Mouse (Mus musculus) forelimb bud, embryonic 11.5 days (tissue): ENCODE data around the gene Tceanc.

Source experiments
- DNase-seq: peaks from one replicate; pipeline ENCODE4 v3.0.0-alpha.2; 2012; ENCODE audit warnings: low read depth, low spot score

Gene Tceanc

DNA sequence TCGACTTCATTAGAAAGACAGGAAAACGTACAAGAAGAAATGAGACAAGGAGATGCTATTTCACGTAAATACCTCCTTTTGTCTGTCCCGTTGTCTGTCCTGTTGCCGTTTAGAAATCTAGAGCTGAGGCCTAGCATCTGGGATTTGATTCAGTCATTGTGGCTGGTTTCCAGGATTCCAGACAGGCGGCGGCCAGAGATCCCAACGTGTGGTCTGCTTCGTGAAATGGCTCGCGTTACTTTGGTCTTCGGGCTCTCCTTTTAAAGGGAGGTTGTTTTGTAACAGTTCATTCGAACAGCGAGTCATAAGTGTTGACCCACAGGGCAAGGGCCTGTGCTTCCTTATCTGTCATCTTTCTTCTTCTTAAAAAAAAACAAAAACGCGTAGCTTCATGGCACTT, at the start of gene Tceanc:
Gene Tceanc (minus strand): TSS at position 223 of the 400 bp plus-strand sequence.
- DNase-seq = no peak

DNA sequence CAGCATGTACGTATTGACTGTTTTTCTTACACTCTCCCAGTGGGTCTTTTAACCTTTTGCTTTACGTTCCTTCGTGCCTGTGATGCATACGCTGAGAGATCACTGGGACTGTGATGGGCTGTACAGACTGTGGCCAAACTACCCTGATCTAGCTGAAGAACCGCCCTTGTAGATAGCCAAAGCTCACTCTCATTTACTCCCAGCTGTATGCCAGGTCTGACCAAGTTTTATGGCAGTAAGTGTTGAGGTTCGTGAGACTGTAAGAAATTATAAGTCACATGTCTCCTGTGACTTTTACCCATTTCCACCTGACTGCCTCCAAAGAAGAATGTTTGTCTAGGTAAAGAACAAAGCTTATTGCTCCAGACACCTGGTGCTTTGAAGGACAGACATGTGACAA, 47.6 kb upstream of the Tceanc start:
- DNase-seq = no peak

DNA sequence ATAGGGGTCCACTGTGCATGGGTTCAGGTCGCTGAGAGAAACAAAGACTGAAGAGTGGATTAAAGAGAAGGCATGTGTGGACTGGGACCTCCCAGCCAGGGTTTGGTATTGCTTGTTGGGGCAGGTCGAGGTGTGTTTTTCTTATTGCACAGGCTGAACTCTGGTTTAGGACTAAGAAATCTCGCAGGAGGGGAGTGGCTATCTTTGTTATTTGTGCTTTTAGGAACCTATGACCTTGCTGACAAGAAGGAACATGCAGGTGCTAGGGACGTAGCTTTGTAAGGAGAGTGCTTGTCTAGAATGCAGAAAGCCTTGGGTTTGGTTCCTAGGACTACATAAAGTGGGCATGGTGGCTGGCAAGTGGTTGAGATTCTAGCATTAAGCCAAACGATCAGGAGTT, 47.0 kb upstream of the Tceanc start:
- DNase-seq = no peak

- no peak for DNase-seq
Observed at GRCm38 (mm10) chrX:166564900-166565299, 46.5 kb upstream of the Tceanc start.

GRCm38 (mm10) chrX:166559333-166559732, 41.0 kb upstream of the Tceanc start:
- DNase-seq = no peak

GRCm38 (mm10) chrX:166552355-166552754, 34.0 kb upstream of the Tceanc start:
- no peak for DNase-seq

DNA sequence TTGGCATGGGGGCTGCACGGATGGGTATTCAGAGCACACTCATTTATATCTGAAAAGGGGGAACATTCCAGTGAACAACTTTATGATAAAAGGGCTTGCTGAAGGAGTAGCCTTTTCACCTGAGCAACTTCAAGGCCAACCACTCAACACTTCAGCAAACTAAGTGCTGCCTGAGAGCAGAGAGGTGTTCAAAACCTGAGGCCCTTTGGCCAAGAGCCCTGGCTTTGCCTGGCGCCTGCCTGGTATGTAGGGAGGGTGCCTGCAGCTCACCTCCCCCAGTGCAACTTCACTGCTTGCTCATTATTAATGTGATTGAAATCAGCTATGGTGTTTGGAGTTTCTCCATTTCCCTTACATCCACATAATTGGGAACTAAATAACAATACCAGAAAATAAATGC, 28.1 kb upstream of the Tceanc start:
- no peak for DNase-seq

DNA sequence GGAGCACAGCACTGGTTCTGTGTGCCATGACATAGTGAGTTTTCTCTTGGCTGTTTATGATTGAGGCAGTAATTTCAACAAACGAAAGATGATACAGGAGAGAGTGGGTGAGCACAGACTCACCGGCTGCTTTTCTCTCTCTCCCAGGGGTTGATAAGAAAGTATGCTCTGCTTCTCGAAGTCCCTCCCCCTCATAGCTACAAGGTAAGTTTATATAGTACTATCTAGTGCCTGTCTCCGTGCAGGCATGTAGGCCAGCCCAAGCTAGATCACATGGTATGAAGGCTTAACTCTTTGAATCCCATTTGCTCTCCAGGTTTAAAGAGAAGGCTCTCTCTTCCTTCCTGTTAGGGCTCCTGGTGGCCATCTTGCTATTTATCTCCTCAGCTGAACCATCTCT, 16.8 kb upstream of the Tceanc start:
- DNase-seq = no peak

GRCm38 (mm10) chrX:166533432-166533831, 15.1 kb upstream of the Tceanc start:
- no peak for DNase-seq

GRCm38 (mm10) chrX:166531671-166532070, 13.3 kb upstream of the Tceanc start:
- DNase-seq = no peak

DNA sequence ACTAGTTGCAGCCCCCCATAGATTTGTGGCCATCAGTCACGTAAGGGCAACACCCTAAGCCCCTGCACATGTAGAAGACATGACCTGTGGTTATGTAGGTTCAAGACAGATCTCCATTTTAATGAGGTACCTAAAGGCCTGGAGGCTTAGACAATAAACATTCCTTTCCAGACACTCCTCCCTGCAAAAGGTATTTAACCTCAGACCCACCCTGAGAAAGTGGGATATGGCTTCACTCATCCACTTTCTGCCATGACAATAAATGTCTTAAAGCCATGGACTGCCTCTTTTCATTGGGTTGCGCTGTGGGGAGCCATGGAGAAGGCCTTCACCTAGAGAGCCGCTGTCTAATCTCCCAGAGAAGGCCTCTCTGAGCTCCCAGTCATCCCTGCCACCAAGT, 9.8 kb upstream of the Tceanc start:
- DNase-seq = no peak

GRCm38 (mm10) chrX:166525637-166526315, 7.4 kb upstream of the Tceanc start:
- no peak for DNase-seq

- no peak for DNase-seq
Observed at GRCm38 (mm10) chrX:166520782-166521181, 2.4 kb upstream of the Tceanc start.

DNA sequence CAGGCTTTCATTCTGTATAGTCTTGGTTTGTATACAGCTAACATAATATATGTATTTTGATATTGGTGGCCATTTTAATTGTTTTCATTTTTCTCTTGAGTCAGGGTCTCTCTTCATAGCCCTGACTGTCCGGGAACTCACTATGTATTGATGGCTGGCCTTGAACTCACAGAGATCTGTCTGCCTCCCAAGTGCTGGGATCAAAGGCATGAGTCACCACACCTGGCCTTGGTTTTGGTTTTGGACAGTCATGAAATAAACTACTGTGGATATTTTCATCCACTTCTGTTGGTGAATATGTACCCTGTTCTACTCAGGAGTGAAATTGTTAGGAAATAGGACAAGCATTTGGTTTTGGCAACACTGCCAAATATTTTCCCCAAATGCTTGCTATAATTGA, 1.7 kb downstream of the Tceanc start:
- no peak for DNase-seq

- DNase-seq = no peak
Observed at GRCm38 (mm10) chrX:166515923-166516322, 2.4 kb downstream of the Tceanc start.

DNA sequence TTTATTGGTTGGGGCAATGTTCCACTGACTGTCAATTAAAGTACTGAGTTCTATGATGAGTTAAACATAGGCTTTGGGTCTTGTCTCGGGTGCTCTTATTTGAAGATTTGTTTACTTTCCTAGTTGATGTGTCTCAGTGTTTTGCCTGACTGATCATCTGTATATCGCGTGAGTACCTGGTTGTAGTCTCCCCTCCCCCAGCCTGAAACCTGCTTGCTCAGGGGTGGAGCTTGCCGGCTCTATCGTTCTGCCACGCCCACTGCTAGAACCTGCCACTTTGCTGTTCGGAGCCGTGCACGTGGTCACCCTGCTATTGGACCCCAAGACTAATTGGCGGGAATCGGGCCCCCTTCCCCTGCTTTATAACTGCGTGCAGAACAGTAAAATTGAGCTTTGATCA, 4.3 kb downstream of the Tceanc start:
- peak; percentile 14 for DNase-seq

- DNase-seq = no peak
Observed at GRCm38 (mm10) chrX:166512071-166512470, 6.3 kb downstream of the Tceanc start.

- DNase-seq = no peak
Observed at GRCm38 (mm10) chrX:166511107-166511506, 7.3 kb downstream of the Tceanc start.

DNA sequence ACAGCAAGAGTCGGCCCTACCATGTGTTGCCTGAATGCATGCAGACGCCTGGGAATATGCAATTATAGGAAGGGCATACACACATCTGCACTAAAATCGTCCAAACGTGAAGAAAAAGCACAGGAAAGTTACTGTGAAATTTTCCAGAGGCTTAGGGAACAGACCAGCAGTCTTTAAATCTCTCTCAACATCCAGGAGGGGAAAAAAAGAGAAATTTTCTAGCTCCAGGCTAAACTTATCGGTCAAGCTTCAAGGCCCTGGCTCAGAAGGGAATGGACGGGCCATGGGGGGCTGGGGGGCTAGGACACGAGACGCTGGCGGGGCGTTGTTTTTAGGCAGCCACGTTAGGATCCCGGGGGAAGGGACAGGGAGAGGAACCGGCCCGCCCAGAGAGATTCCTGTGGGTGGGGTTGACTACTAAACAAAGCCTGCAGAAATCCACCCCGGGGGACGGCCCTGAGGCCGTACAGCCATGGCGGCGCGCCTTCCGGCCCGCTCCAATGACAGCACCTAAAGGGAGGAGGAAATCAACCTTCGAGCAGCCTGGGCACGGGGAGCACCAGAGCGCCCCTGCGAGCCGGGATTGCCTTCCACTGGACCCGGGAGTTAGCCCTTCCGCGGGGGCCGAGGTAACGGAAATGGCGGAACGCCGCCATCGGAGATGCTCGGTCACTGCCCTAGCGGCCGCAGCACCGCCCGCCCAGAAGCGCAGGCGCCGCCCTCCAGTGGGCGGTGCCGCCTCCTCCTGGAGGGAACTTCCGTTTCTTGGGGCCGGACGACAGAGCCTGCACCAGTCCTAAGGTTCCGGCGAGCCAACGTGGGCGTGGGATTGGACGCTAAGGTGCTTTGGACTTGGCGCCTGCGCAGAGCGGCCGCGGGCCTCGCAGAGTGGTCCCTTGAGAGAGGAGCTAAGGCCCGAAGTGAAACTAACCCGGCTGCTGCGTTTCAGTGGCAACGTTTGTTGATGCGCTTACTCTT, 8.3 kb downstream of the Tceanc start:
- peak; percentile 95 for DNase-seq

GRCm38 (mm10) chrX:166504421-166504820, 13.9 kb downstream of the Tceanc start:
- no peak for DNase-seq

- DNase-seq = no peak
Observed at GRCm38 (mm10) chrX:166499496-166500190, 18.7 kb downstream of the Tceanc start.

- DNase-seq = no peak
Observed at GRCm38 (mm10) chrX:166497771-166498170, 20.6 kb downstream of the Tceanc start.
